Mouse (Mus musculus) liver, embryonic 11.5 days (tissue): ENCODE data around the gene Dctn3. TPM values are rescaled to one million over a fixed set of nuclear protein-coding genes. Genes with fewer than 3 reads are reported as not detected.
A peak's percentile ranks its signal among the peaks of the same experiment; 100 is the strongest.
"Not testable (repeated sequence)": the region's sequence is repeated elsewhere in the genome, so short reads cannot be mapped to it uniquely, and the experiment has no call there.

Experiments used
- ATAC-seq: fragments of 200-750 bp; cut with Nextera tagmentation; replicated peaks from 2 replicates; pipeline ENCODE4 v1.8.0; 2017; ENCODE audit warnings: moderate number of reproducible peaks, mild to moderate bottlenecking, moderate TSS enrichment, moderate library complexity; ENCODE audit not compliant: low FRiP score
- DNase-seq: peaks from one replicate; pipeline ENCODE4 v3.0.0-alpha.2; 2017; ENCODE audit warnings: low spot score
- H3K27ac ChIP-seq: fragments of 300-500 bp; sonication (generic); 2 replicates; pipeline ENCODE4 v1.5.1; 2014; ENCODE audit warnings: mild to moderate bottlenecking, low read depth, low read length, control low read depth
- H3K27me3 ChIP-seq: fragments of 300-500 bp; sonication (generic); replicated peaks from 2 replicates; pipeline ENCODE4 v1.6.1; 2014; ENCODE audit warnings: low read length, mixed read lengths; ENCODE audit not compliant: control insufficient read depth, insufficient read depth
- H3K36me3 ChIP-seq: fragments of 300-500 bp; sonication (generic); 2 replicates; pipeline ENCODE4 v1.6.1; 2014; ENCODE audit warnings: mild to moderate bottlenecking, low read length, moderate library complexity, mixed read lengths; ENCODE audit not compliant: control insufficient read depth, insufficient read depth
- H3K4me1 ChIP-seq: fragments of 300-500 bp; sonication (generic); replicated peaks from 2 replicates; pipeline ENCODE4 v1.6.1; 2014; ENCODE audit warnings: low read length, mixed read lengths; ENCODE audit not compliant: control insufficient read depth, insufficient read depth
- H3K4me2 ChIP-seq: fragments of 300-500 bp; sonication (generic); 2 replicates; pipeline ENCODE4 v1.6.1; 2014; ENCODE audit warnings: mild to moderate bottlenecking, control low read depth, moderate library complexity
- H3K4me3 ChIP-seq: fragments of 300-500 bp; sonication (generic); 2 replicates; pipeline ENCODE4 v1.5.1; 2014; ENCODE audit warnings: low read depth, low read length, control low read depth
- H3K9ac ChIP-seq: fragments of 300-500 bp; sonication (generic); 2 replicates; pipeline ENCODE4 v1.6.1; 2014; ENCODE audit warnings: low read depth, low read length, control low read depth
- H3K9me3 ChIP-seq: fragments of 300-500 bp; sonication (generic); 2 replicates; pipeline ENCODE4 v1.6.1; 2016; ENCODE audit warnings: low read length, inconsistent platforms, mixed read lengths; ENCODE audit not compliant: control insufficient read depth
- WGBS: fragments of 180-500 bp; shearing (Covaris S2); extraction: QIAGEN DNeasy Blood & Tissue Kit; methylation state at CpG from one replicate; pipeline ENCODE4 v1.1.7; 2014; 5-methylcytosine and 5-hydroxymethylcytosine counted together
- polyA plus RNA-seq: library from polyadenylated mRNA; unstranded; fragments of >200 nt; fragmentation: Nextera tagmentation; extraction: Ambion mirVana; gene quantifications from 2 replicates; pipeline ENCODE4 v1.2.1, GENCODE M21; 2014

Gene Dctn3
- polyA plus RNA-seq, 1 experiment from 2014 or later: 118 TPM

- 72% methylated on average over 10 of the region's 10 CpGs for WGBS
- H3K4me1 ChIP-seq, H3K36me3 ChIP-seq, H3K27ac ChIP-seq, ATAC-seq, H3K9ac ChIP-seq, H3K9me3 ChIP-seq, H3K4me3 ChIP-seq, H3K4me2 ChIP-seq, H3K27me3 ChIP-seq, DNase-seq: not testable (repeated sequence)
Measured at GRCm38 (mm10) chr4:41699783-41700182, 23.2 kb downstream of the Dctn3 start, which contains the start of gene Il11ra1. Gene Il11ra1, plus strand, starts transcription at chr4:41699989.

GRCm38 (mm10) chr4:41698421-41699016, 24.5 kb downstream of the Dctn3 start:
- not testable (repeated sequence) for H3K4me3 ChIP-seq, ATAC-seq, H3K27me3 ChIP-seq, H3K4me2 ChIP-seq, H3K9ac ChIP-seq, H3K9me3 ChIP-seq, H3K36me3 ChIP-seq, DNase-seq, H3K4me1 ChIP-seq, H3K27ac ChIP-seq
- 11% methylated on average over 18 of the region's 32 CpGs for WGBS

- not testable (repeated sequence) for H3K4me3 ChIP-seq, H3K9me3 ChIP-seq, H3K4me1 ChIP-seq, ATAC-seq, H3K9ac ChIP-seq, H3K36me3 ChIP-seq, H3K27ac ChIP-seq, H3K4me2 ChIP-seq
- peaks cover 14% of the 10 kb centered on the region for H3K27me3 ChIP-seq
- WGBS: 15% methylated on average over 31 of the region's 40 CpGs
- peak; percentile 65 for DNase-seq
Measured at GRCm38 (mm10) chr4:41696930-41697841, 25.8 kb downstream of the Dctn3 start, which contains the start of gene Cntfr. Gene Cntfr, minus strand, starts transcription at chr4:41697089.

- H3K27me3 ChIP-seq: peaks cover 14% of the 10 kb centered on the region
- H3K9ac ChIP-seq, H3K36me3 ChIP-seq, H3K4me1 ChIP-seq, H3K4me2 ChIP-seq, H3K9me3 ChIP-seq, H3K27ac ChIP-seq, DNase-seq, ATAC-seq, H3K4me3 ChIP-seq: not testable (repeated sequence)
- 3% methylated on average over 12 of the region's 15 CpGs for WGBS
Measured at GRCm38 (mm10) chr4:41696452-41696851, 26.5 kb downstream of the Dctn3 start.

- not testable (repeated sequence) for H3K4me1 ChIP-seq, ATAC-seq, H3K27ac ChIP-seq, H3K9me3 ChIP-seq, H3K4me2 ChIP-seq, H3K4me3 ChIP-seq, H3K9ac ChIP-seq, DNase-seq, H3K36me3 ChIP-seq
- peaks cover 14% of the 10 kb centered on the region for H3K27me3 ChIP-seq
- WGBS: 7% methylated on average over 15 of the region's 38 CpGs
Measured at GRCm38 (mm10) chr4:41695800-41696199, 27.2 kb downstream of the Dctn3 start.

- not testable (repeated sequence) for H3K4me2 ChIP-seq, H3K36me3 ChIP-seq, H3K27ac ChIP-seq, DNase-seq, ATAC-seq, H3K4me3 ChIP-seq, H3K9me3 ChIP-seq, H3K9ac ChIP-seq, H3K4me1 ChIP-seq
- peaks cover 14% of the 10 kb centered on the region for H3K27me3 ChIP-seq
- WGBS: 10% methylated on average over 4 of the region's 4 CpGs
Measured at GRCm38 (mm10) chr4:41693511-41693910, 29.5 kb downstream of the Dctn3 start.

- H3K9me3 ChIP-seq, H3K4me1 ChIP-seq, DNase-seq, H3K4me2 ChIP-seq, H3K27ac ChIP-seq, H3K4me3 ChIP-seq, H3K36me3 ChIP-seq, ATAC-seq, H3K27me3 ChIP-seq, H3K9ac ChIP-seq: not testable (repeated sequence)
- WGBS: no CpG with 5 or more reads among the region's 4 CpGs
Measured at GRCm38 (mm10) chr4:41690014-41690413, 33.0 kb downstream of the Dctn3 start.

GRCm38 (mm10) chr4:41688562-41688961, 34.4 kb downstream of the Dctn3 start:
- not testable (repeated sequence) for H3K9me3 ChIP-seq, ATAC-seq, H3K9ac ChIP-seq, H3K36me3 ChIP-seq, H3K4me3 ChIP-seq, H3K4me1 ChIP-seq, DNase-seq, H3K27ac ChIP-seq, H3K4me2 ChIP-seq
- WGBS: 71% methylated on average over 1 of the region's 1 CpGs
- peaks cover 13% of the 10 kb centered on the region for H3K27me3 ChIP-seq
